Mouse (Mus musculus) CH12F3 (cell line): ENCODE data around the gene Asic5.

Experiments
- in situ Hi-C: fragments of 300-500 bp; cut with MboI; formaldehyde crosslinking; loops from 2 replicates; pipeline ENCODE4 v1.14.3; 2020; ENCODE audit warnings: low sequenced_read_pairs

Gene Asic5

DNA sequence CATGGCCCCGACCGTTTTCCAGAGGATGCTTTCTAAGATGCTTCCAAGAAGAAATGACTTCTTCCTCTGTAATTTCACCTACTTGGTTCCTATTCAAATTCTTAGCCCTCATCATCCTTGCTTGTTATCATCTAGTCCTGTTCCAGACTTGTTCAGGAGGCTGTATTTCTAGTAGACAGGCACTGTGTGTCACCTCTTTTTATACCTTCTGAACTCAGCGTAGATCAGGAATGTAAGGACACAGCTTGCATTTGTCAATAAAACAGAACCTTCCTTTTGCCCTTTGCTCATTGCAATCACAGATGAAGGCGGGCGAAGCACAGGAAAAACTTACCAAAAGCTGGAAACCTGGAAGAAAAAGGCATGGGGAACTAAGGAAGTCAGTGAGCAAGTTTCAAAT lies at the start of gene Asic5:
Gene Asic5, plus strand, starts transcription at position 301 of the 400 bp plus-strand sequence.
- in situ Hi-C loops = no loop called here

GRCm38 (mm10) chr3:81933348-81933747 lies 48.7 kb upstream of the Asic5 start:
- in situ Hi-C loops = no loop called here

- in situ Hi-C loops = no loop called here
Observed at GRCm38 (mm10) chr3:81938924-81939323, 43.2 kb upstream of the Asic5 start.

GRCm38 (mm10) chr3:81942341-81942740 lies 39.7 kb upstream of the Asic5 start:
- in situ Hi-C loops = no loop called here

DNA sequence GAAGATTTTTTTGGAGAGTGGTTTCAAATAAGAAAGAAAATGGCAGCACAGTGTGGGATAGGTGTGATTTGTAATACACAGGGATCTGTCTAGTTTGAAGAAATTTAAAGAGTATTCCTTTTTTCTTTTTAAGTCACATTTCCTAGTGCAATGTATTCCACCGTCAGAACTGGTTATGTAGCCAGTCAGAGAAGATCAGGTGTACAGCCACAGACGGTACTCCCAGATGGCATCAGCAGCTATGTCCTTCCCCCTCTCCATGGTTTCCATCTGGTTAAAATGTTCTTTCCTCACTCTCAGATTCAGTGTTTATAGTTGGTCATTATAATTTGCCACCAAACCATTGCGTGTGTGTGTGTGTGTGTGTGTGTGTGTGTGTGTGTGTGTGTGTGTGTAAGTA lies 39.0 kb upstream of the Asic5 start:
- in situ Hi-C loops = no loop called here

DNA sequence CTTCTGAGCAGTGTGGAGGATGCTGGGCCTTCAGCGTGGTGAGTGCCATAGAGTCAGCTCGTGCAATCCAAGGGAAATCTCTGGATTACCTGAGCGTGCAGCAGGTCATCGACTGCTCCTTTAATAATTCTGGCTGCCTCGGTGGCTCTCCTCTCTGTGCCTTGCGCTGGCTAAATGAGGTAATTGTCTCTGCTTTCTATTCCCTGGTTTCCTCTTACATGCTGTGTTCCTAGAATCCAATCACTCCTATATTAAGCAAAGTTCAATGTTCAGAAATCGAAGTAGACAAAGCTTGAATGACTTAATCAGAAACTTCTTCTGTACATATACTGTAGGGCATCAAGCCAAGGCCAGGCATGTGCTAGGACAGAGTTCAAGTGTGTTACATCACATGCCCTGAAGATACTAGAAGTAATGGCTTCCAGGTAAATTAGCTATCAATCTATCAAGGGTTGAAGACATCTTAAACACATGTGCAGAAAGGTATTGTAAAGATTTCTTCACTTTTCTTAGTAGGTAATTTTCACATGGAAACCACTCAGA lies 37.2 kb upstream of the Asic5 start:
- in situ Hi-C loops = no loop called here

GRCm38 (mm10) chr3:81949048-81949447 lies 33.0 kb upstream of the Asic5 start:
- in situ Hi-C loops = no loop called here

DNA sequence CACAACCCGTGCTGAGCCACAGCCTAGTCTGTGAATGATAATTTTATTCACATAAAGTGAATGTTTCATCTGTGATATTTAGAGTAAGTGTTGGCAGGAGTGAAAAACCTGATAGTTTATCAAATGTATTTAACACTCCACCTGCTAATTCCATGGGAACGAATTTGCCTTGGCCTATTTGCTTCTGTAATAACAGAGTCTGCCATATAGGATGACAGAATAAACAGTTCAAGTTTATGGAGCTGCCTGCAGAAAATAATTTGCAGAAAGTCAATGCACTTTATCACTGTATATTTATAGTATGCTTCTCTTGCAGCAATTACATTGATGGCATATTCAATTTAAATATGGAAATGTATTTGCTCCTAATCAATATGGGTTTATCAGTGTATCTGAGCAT lies 30.3 kb upstream of the Asic5 start:
- in situ Hi-C loops = no loop called here

- in situ Hi-C loops = no loop called here
Observed at GRCm38 (mm10) chr3:81957484-81957883, 24.6 kb upstream of the Asic5 start.

- in situ Hi-C loops = no loop called here
Observed at GRCm38 (mm10) chr3:81961336-81961735, 20.8 kb upstream of the Asic5 start.

DNA sequence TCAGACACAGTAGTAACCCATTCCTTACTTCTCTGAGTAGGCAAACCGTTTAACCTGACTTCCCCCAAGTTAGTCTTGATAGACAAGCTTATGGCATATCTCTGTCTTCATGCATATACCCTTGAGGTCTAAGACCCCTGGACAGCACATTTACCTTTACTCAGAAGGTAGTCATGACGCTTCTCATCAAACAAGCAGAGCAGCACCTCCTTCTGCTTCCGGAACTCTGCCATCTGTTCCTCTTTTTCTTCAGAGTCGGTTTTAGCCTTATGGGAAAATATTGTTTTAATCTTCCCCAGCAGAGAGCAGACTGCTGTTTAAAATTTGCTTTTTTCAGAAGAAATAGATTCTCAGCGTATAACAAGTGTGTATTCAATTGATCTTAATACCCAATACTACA lies 18.3 kb upstream of the Asic5 start:
- in situ Hi-C loops = no loop called here

DNA sequence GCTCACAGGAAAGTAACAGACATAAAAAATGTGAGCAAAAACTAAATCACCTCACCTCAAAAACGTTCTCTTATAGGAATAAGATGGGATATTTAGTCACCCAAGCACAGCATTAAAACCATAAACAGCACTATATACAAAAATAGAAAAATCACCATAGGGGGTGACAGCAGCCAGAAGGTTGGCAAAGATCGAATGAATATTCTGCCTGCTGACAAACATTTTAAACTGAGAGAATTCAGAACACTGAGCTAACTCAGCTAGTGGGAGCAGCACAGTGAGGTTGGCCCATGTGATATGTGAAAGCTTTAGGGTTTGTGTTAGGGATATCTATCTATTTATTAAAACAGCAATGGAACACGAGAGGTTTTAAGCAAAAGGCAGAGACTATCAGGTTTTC lies 17.5 kb upstream of the Asic5 start:
- in situ Hi-C loops = no loop called here

GRCm38 (mm10) chr3:81975607-81976006 lies 6.5 kb upstream of the Asic5 start:
- in situ Hi-C loops = no loop called here

DNA sequence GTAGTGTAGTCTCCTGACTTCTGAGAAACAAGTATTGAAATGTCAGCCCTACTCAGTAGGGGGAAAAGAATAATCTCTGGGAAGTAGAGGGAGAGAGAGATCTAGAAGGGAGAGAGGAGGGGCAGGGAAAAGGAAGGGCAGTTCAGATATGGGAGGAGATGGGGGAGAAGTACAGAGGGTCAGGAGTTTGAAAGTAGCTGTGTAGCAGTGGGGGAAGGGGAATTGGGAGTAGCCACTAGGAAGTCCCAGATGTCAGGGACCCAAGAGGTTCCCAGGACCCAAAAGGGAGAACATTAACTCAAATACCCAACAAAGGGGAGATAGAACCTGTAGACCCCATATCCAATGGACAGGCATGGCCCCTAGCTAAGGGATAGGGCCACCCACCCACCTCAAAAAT lies 6.0 kb upstream of the Asic5 start, which contains the start of gene Tdo2:
Gene Tdo2, minus strand, starts transcription at position 101 of the 400 bp plus-strand sequence.
- in situ Hi-C loops = no loop called here

- in situ Hi-C loops = no loop called here
Observed at GRCm38 (mm10) chr3:81981576-81981975, 514 bp upstream of the Asic5 start.

- in situ Hi-C loops = no loop called here
Observed at GRCm38 (mm10) chr3:81983120-81983895, 1.2 kb downstream of the Asic5 start.

DNA sequence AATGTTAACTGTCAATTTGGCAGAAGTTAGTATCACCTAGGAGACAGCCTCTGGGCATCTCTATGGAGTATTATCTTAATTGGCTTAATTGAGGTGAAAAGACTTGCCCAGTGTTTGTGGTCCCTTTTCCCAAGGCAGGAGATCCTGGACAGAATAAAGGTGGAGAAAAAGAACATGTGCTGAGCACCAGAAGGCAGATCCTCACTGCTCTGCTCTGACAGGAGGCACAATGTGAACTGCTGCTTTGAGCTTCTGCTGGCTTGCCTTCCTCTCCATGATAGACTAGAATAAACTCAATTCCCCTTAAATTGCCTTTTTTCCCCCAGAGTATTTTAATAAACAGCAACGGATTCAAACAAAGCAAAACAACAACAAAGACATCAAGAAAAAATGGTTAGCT lies 3.0 kb downstream of the Asic5 start:
- in situ Hi-C loops = no loop called here

DNA sequence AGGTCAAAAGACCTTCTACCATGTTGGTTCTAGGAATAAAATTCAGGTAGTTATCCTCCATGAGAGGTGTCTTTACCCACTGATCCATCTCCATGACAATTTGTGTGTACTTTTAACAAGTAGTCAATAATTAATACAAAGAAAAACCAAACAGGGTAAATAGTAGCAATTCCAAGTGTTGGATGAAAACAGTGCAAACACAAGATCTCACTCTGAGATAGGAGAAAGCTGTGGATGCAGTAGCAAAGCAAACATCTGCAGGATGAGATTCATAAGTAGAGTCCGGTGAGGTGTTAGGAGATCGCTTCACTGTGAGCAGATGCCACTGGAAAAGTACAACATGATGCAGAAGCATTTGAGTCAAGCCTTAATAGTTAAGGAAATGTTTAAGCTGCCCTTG lies 4.0 kb downstream of the Asic5 start:
- in situ Hi-C loops = no loop called here

DNA sequence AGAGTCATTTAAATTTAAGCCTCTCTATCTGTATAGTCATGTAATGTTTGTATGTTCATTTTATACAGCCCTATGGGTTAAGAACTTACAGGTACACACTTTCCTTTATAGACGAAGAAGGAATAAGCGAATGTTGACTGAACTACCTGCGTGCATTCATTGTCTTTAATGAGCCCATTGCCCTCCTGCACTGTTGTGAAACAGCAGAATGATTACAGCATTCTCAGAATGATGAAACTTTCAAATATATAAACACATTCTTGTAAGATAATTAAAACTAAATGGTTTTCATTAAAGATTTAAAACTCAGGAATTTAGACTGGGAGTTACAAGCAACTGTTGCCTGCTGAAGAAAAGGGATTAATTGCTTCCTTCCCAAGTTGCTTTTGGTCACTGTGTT lies 5.5 kb downstream of the Asic5 start:
- in situ Hi-C loops = no loop called here

- in situ Hi-C loops = no loop called here
Observed at GRCm38 (mm10) chr3:81989692-81990141, 7.6 kb downstream of the Asic5 start.

GRCm38 (mm10) chr3:81990531-81990930 lies 8.4 kb downstream of the Asic5 start:
- in situ Hi-C loops = no loop called here

GRCm38 (mm10) chr3:81995371-81995770 lies 13.3 kb downstream of the Asic5 start:
- in situ Hi-C loops = no loop called here

DNA sequence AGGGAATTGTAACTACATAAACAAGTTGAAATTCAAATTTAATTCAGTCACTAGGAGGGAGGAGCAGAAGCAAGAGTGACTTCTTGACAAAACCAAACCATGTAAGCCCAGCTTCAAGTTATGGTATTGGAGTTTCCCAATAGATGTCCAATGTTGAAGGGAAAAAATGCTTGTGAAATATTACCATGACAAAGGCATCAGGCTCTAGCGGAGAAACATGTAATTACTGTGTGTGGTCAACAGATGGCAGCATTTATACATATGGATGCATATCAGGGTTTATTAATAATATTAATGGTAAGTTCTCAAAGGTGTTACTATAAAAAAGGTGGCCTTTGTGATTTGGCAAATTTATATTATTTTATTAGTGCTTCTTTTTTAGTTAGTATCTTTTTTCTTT lies 13.9 kb downstream of the Asic5 start:
- in situ Hi-C loops = no loop called here
